Mouse (Mus musculus): ENCODE measurements around the gene Gli3.

DNA sequence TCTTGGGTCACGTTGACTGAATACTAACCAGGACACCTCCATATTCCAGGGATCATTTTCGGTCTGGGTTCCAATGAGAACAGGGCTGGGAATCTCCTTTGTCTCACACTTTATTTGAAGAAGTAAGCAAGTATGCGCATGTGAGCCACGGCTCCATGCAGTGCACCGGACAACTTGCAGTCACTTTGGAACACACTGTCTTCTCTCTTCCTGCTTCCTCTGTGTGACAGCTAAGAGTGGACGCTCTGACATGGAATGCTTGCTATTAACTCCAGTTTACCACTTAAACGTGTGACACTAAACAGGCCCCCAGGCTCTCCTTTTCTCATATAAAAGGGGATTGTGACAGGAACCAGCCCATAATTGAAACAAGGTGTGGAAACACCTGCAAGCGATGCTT is 17.0 kb upstream of the Gli3 start:
- TF ChIP-seq CTCF (IDR thresholded peaks at IDR 0.05; ENCODE audit: extremely low read depth, insufficient read depth, insufficient read length, insufficient replicate concordance), result no peak
- TF ChIP-seq POLR2A (IDR thresholded peaks at IDR 0.05; ENCODE audit: low read depth, low read length), result no peak

All from spleen, adult 2 months (tissue).